Mouse (Mus musculus) heart, postnatal 0 days (tissue): ENCODE data around the gene Pfpl. TPM values are rescaled to one million over a fixed set of nuclear protein-coding genes. Genes with fewer than 3 reads are reported as not detected.

ENCODE experiments used
- ATAC-seq: fragments of 200-750 bp; cut with Nextera tagmentation; 2 replicates; pipeline ENCODE4 v1.8.0; 2017; ENCODE audit warnings: low read depth, moderate number of reproducible peaks, moderate library complexity; ENCODE audit not compliant: insufficient read depth
- DNase-seq: peaks from one replicate; pipeline ENCODE4 v3.0.0-alpha.2; 2016; ENCODE audit warnings: low spot score
- H3K27ac ChIP-seq: fragments of 300-500 bp; sonication (generic); 2 replicates; pipeline ENCODE4 v1.5.1; 2014; ENCODE audit warnings: low read depth, mild to moderate bottlenecking
- H3K27me3 ChIP-seq: fragments of 300-500 bp; sonication (generic); 2 replicates; pipeline ENCODE4 v1.6.1; 2014; ENCODE audit warnings: low read length, mixed read lengths; ENCODE audit not compliant: control insufficient read depth, insufficient read depth
- H3K36me3 ChIP-seq: fragments of 300-500 bp; sonication (generic); replicated peaks from 2 replicates; pipeline ENCODE4 v1.6.1; 2014; ENCODE audit warnings: low read length, mixed read lengths; ENCODE audit not compliant: control insufficient read depth, insufficient read depth
- H3K4me1 ChIP-seq: fragments of 300-500 bp; sonication (generic); 2 replicates; pipeline ENCODE4 v1.6.1; 2014; ENCODE audit warnings: antibody characterized with exemption; ENCODE audit not compliant: control insufficient read depth, insufficient read depth
- H3K4me2 ChIP-seq: fragments of 300-500 bp; sonication (generic); 2 replicates; pipeline ENCODE4 v1.6.1; 2014; ENCODE audit warnings: low read depth, mild to moderate bottlenecking, low read length, moderate library complexity
- H3K4me3 ChIP-seq: fragments of 300-500 bp; sonication (generic); 2 replicates; pipeline ENCODE4 v1.5.1; 2014; ENCODE audit warnings: low read depth, low read length
- H3K9ac ChIP-seq: fragments of 300-500 bp; sonication (generic); replicated peaks from 2 replicates; pipeline ENCODE4 v1.6.1; 2014; ENCODE audit warnings: low read depth, low read length, mixed read lengths
- H3K9me3 ChIP-seq: fragments of 300-500 bp; sonication (generic); replicated peaks from 2 replicates; pipeline ENCODE4 v1.6.1; 2016; ENCODE audit warnings: low read length; ENCODE audit not compliant: control insufficient read depth
- CTCF ChIP-seq: IDR thresholded peaks from 2 replicates; pipeline ENCODE4 v1.5.1; 2016; ENCODE audit warnings: antibody characterized with exemption, control low read depth, low read depth
- EP300 ChIP-seq: IDR thresholded peaks from 2 replicates; pipeline ENCODE4 v1.6.1; 2016; ENCODE audit warnings: antibody characterized with exemption, low read depth
- WGBS: fragments of 180-500 bp; shearing (Covaris S2); extraction: QIAGEN DNeasy Blood & Tissue Kit; methylation state at CpG from one replicate; pipeline ENCODE4 v1.1.7; 2014; 5-methylcytosine and 5-hydroxymethylcytosine counted together
- polyA plus RNA-seq: library from polyadenylated mRNA; unstranded; fragments of >200 nt; fragmentation: Nextera tagmentation; extraction: Ambion mirVana; gene quantifications from 2 replicates; pipeline ENCODE4 v1.2.1, GENCODE M21; 2015
- total RNA-seq: library from RNA; depleted of rRNA; stranded (reverse); fragments of >200 nt; gene quantifications from 2 replicates; pipeline ENCODE4 v1.2.3, GENCODE M21; 2014; ENCODE audit warnings: low replicate concordance

Pfpl gene
- total and polyA plus RNA-seq, 2 experiments from 2014 or later, result not detected

DNA sequence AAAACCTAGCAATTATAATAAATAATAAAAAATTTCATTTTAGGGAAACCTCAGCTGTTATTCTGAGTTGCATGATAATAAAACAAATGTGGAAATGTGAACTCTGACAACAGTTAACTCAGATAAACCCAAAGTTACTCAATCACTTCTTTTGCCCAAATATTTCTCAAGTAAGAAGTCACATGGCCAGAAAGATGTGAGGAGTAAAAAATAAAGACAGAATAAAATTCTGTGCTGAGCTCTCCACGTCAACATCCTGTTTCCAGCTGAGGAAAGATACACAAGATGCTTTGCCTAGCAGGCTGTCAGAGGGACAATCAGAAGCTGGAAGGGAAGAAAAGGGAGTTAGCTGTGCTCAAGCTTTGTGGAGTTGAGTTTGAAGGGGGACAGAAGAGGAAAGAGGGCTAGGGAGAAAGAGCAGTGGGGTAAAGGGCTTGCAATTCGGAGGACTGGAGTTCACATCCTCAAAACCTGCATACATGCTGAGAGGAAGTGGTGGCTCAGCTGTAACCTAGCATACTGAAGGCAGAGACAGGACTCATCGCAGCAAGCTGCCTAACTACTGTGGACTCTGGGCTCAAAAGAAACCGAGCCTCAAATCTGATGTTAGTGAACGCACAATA lies 12.5 kb downstream of the Pfpl start:
- Histone ChIP-seq H3K4me2 (no peak overlapping the region), H3K9me3 (no peaks in the 10 kb centered on the region), H3K4me1 (no peaks in the 10 kb centered on the region), H3K4me3 (no peak overlapping the region), H3K27ac (no peak overlapping the region), H3K9ac (no peak overlapping the region), H3K36me3 (no peaks in the 10 kb centered on the region), H3K27me3 (no peaks in the 10 kb centered on the region)
- ATAC-seq (no peak), DNase-seq (no peak)
- 59% methylated on average over 5 of the region's 5 CpGs for WGBS
- TF ChIP-seq EP300 (no peak), CTCF (no peak)

GRCm38 (mm10) chr19:12442560-12442959 lies 14.9 kb downstream of the Pfpl start:
- DNase-seq (no peak), ATAC-seq (no peak)

GRCm38 (mm10) chr19:12445014-12445413 lies 17.3 kb downstream of the Pfpl start:
- TF ChIP-seq CTCF (no peak), EP300 (no peak)
- H3K9me3 ChIP-seq, result no peaks in the 10 kb centered on the region
- no peak overlapping the region for H3K4me3 ChIP-seq
- H3K4me2 ChIP-seq, result no peak overlapping the region
- H3K4me1 ChIP-seq, result no peaks in the 10 kb centered on the region
- H3K36me3 ChIP-seq, result no peaks in the 10 kb centered on the region
- no peak overlapping the region for H3K27ac ChIP-seq
- no peak overlapping the region for H3K9ac ChIP-seq
- DNase-seq, result no peak
- no peaks in the 10 kb centered on the region for H3K27me3 ChIP-seq
- ATAC-seq, result no peak
- WGBS, result 67% methylated on average over 3 of the region's 3 CpGs

More at GRCm38 (mm10) chr19:12442560-12442959, 14.9 kb downstream of the Pfpl start:
- H3K36me3 ChIP-seq, result no peaks in the 10 kb centered on the region
- 59% methylated on average over 4 of the region's 4 CpGs for WGBS
- H3K4me1 ChIP-seq, result no peaks in the 10 kb centered on the region
- no peak overlapping the region for H3K27ac ChIP-seq
- H3K4me3 ChIP-seq, result no peak overlapping the region
- no peaks in the 10 kb centered on the region for H3K9me3 ChIP-seq
- H3K4me2 ChIP-seq, result no peak overlapping the region
- no peak overlapping the region for H3K9ac ChIP-seq
- no peaks in the 10 kb centered on the region for H3K27me3 ChIP-seq
- TF ChIP-seq CTCF (no peak), EP300 (no peak)

GRCm38 (mm10) chr19:12457401-12458066 lies 29.8 kb downstream of the Pfpl start:
- Histone ChIP-seq H3K4me2 (no peak overlapping the region), H3K27me3 (no peaks in the 10 kb centered on the region), H3K9me3 (no peaks in the 10 kb centered on the region), H3K27ac (no peak overlapping the region), H3K4me3 (no peak overlapping the region), H3K9ac (no peak overlapping the region), H3K36me3 (no peaks in the 10 kb centered on the region), H3K4me1 (no peaks in the 10 kb centered on the region)
- TF ChIP-seq CTCF, result no peak
- no peak for TF ChIP-seq EP300
- 72% methylated on average over 12 of the region's 12 CpGs for WGBS
- ATAC-seq (no peak), DNase-seq (no peak)

DNA sequence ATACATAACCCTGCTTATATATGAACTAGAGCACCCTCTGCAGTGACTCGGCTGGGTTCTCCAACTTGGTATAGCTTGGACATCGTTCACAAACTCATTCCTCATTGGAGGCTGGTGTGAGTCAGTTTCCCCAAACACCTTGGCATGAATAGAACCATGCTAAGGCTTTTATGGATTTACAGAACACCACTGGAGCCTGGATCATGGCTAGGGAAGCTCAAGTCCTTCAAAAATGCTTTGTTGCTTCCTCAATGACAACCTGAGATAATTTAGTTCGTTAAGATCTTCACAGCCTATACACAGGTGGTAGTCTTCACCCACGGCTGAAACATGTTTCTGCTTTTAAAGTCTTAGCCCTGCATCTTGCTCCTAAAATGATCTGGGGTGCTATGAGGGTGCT lies 31.8 kb downstream of the Pfpl start:
- no peaks in the 10 kb centered on the region for H3K36me3 ChIP-seq
- H3K9ac ChIP-seq, result no peak overlapping the region
- DNase-seq (no peak), ATAC-seq (no peak)
- no peak for TF ChIP-seq CTCF
- no peak for TF ChIP-seq EP300
- H3K27me3 ChIP-seq, result no peaks in the 10 kb centered on the region
- no peak overlapping the region for H3K4me3 ChIP-seq
- no peak overlapping the region for H3K27ac ChIP-seq
- no peaks in the 10 kb centered on the region for H3K4me1 ChIP-seq
- no peaks in the 10 kb centered on the region for H3K9me3 ChIP-seq
- WGBS, result 72% methylated on average over 4 of the region's 4 CpGs
- no peak overlapping the region for H3K4me2 ChIP-seq
